In the genomic region with DNA sequence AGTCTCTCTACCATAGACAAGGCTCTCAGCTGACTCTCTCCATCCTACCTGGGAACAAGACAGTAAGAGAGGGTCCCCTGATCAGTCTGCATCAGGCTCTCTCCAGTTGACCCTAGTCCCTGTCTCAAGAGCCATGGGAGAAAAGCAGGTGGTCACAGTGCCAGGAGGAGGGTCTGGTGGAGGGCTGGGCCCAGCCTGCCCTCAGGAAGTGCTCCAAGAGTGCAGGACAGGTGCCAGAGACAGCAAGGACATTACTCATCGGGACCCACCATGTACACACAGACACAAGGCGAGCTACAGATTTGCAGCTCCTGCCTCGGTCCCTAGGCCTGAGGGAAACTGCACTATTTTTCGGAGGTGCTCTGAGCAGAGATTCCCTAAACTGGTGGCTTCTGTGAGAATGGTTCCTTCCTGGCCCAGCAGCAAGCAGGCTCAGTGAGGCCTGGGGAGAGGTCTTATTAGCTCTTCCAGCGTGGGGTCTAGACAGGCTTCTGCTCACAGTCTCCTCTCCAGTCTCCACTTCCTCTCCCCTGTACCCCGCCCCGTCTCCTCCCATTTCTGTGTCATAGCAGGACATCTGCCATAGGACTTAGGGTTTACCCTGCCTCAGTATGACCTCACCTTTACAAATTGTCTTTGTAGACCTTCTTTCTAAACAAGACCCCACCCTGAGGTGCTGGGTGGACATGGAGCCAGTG, we compare ENCODE assay signal across 9 mouse cellular contexts. TPM values are rescaled to one million over a fixed set of nuclear protein-coding genes. Genes with fewer than 3 reads are reported as not detected.
DNase-seq lines count a peak whose midpoint lies in the region; ATAC-seq and TF ChIP-seq lines count a peak whose summit lies in the region.
"Had no signal": no experiment of that assay in that cellular context is flagged by ENCODE, and none has a peak within 500 bp of the region (broad histone marks: within the 10 kb centered on the region; RNA-seq: fewer than 3 reads in every experiment).

No protein-coding gene starts in this region.

- H3K4me1 ChIP-seq in kidney, postnatal 0 days (replicated peaks; ENCODE audit: insufficient read depth, low read length) = peaks cover 16% of the 10 kb centered on the region
- peaks cover 35% of the 10 kb centered on the region for H3K4me1 ChIP-seq in embryonic facial prominence, embryonic 15.5 days
- peaks cover 58% of the 10 kb centered on the region for H3K4me1 ChIP-seq in limb, embryonic 10.5 days
- H3K4me1 ChIP-seq in midbrain, embryonic 16.5 days (ENCODE audit: control insufficient read depth, insufficient read depth, low read length) = peaks cover 27% of the 10 kb centered on the region

- 66% methylated on average over 7 of the region's 7 CpGs for WGBS in kidney, postnatal 0 days
- WGBS in embryonic facial prominence, embryonic 15.5 days = 69% methylated on average over 7 of the region's 7 CpGs
- 65% methylated on average over 7 of the region's 7 CpGs for WGBS in limb, embryonic 10.5 days
- WGBS in midbrain, embryonic 16.5 days = 71% methylated on average over 7 of the region's 7 CpGs

- H3K27me3 ChIP-seq in kidney, postnatal 0 days (ENCODE audit: insufficient read depth, low read length) = no peaks in the 10 kb centered on the region
- H3K27me3 ChIP-seq in embryonic facial prominence, embryonic 15.5 days = peaks cover 8% of the 10 kb centered on the region
- H3K27me3 ChIP-seq in limb, embryonic 10.5 days (ENCODE audit: low read depth, poor library complexity, severe bottlenecking) = peaks cover 33% of the 10 kb centered on the region
- H3K27me3 ChIP-seq in midbrain, embryonic 16.5 days (ENCODE audit: control insufficient read depth, insufficient read depth, low read depth, low read length) = no peaks in the 10 kb centered on the region
- H3K27me3 ChIP-seq: hindbrain, embryonic 15.5 days had no signal

- peak overlapping the region; percentile 58 for H3K27ac ChIP-seq in kidney, postnatal 0 days
- peak overlapping the region; percentile 28; the same call in 1 of the 2 replicates for H3K27ac ChIP-seq in embryonic facial prominence, embryonic 15.5 days (replicated peaks)
- peak overlapping the region; percentile 54; the same call in 1 of the 2 replicates for H3K27ac ChIP-seq in limb, embryonic 10.5 days
- H3K27ac ChIP-seq in midbrain, embryonic 16.5 days (ENCODE audit: low read length) = no peak overlapping the region
- H3K27ac ChIP-seq: hindbrain, embryonic 15.5 days had no signal

- H3K4me2 ChIP-seq in kidney, postnatal 0 days (ENCODE audit: low read length) = no peak overlapping the region
- H3K4me2 ChIP-seq in embryonic facial prominence, embryonic 15.5 days (replicated peaks) = no peak overlapping the region
- no peak overlapping the region for H3K4me2 ChIP-seq in midbrain, embryonic 16.5 days (ENCODE audit: low read length)
- H3K4me2 ChIP-seq: hindbrain, embryonic 15.5 days had no signal

- ATAC-seq in kidney, postnatal 0 days (replicated peaks; ENCODE audit: low FRiP score, low read depth) = no peak
- ATAC-seq in embryonic facial prominence, embryonic 15.5 days (ENCODE audit: insufficient number of reproducible peaks, low FRiP score, low TSS enrichment, low read depth) = no peak
- ATAC-seq in midbrain, embryonic 16.5 days = no peak

- H3K9ac ChIP-seq in kidney, postnatal 0 days (ENCODE audit: low read depth, low read length) = no peak overlapping the region
- H3K9ac ChIP-seq in embryonic facial prominence, embryonic 15.5 days = no peak overlapping the region
- peak overlapping the region; percentile 28; the same call in 1 of the 2 replicates for H3K9ac ChIP-seq in midbrain, embryonic 16.5 days (ENCODE audit: low read depth, low read length)
- H3K9ac ChIP-seq: hindbrain, embryonic 15.5 days had no signal

- H3K9me3 ChIP-seq in kidney, postnatal 0 days (replicated peaks; ENCODE audit: low read length) = no peaks in the 10 kb centered on the region
- H3K9me3 ChIP-seq in embryonic facial prominence, embryonic 15.5 days (replicated peaks) = no peaks in the 10 kb centered on the region
- H3K9me3 ChIP-seq in limb, embryonic 10.5 days (replicated peaks) = no peaks in the 10 kb centered on the region
- H3K9me3 ChIP-seq in midbrain, embryonic 16.5 days (replicated peaks; ENCODE audit: control insufficient read depth, low read length, poor library complexity, severe bottlenecking) = no peaks in the 10 kb centered on the region
- H3K9me3 ChIP-seq: hindbrain, embryonic 15.5 days had no signal

- DNase-seq in kidney, postnatal 0 days (ENCODE audit: low spot score) = no peak
- no peak for DNase-seq in kidney, adult 18-20 months
- no peak for DNase-seq in limb, embryonic 10.5 days (ENCODE audit: low spot score)
- DNase-seq in ovary, postnatal 10 days (ENCODE audit: low spot score) = no peak
- no peak for DNase-seq in gastrocnemius, adult 8-10 months (ENCODE audit: low spot score in 2 of 2)
- DNase-seq in embryo, embryonic 10 days (ENCODE audit: low spot score) = no peak

- no peak overlapping the region for H3K4me3 ChIP-seq in kidney, postnatal 0 days (replicated peaks; ENCODE audit: low read depth, low read length)
- H3K4me3 ChIP-seq in embryonic facial prominence, embryonic 15.5 days (replicated peaks) = no peak overlapping the region
- H3K4me3 ChIP-seq in limb, embryonic 10.5 days = no peak overlapping the region
- no peak overlapping the region for H3K4me3 ChIP-seq in midbrain, embryonic 16.5 days (ENCODE audit: low read depth, low read length)
- H3K4me3 ChIP-seq: hindbrain, embryonic 15.5 days had no signal

- no peak for TF ChIP-seq CTCF in kidney, postnatal 0 days (IDR thresholded peaks at IDR 0.05; ENCODE audit: low read depth)

- no peaks in the 10 kb centered on the region for H3K36me3 ChIP-seq in kidney, postnatal 0 days (ENCODE audit: insufficient read depth, low read length)
- no peaks in the 10 kb centered on the region for H3K36me3 ChIP-seq in embryonic facial prominence, embryonic 15.5 days
- no peaks in the 10 kb centered on the region for H3K36me3 ChIP-seq in limb, embryonic 10.5 days
- H3K36me3 ChIP-seq in midbrain, embryonic 16.5 days (ENCODE audit: control insufficient read depth, insufficient read depth, low read length) = no peaks in the 10 kb centered on the region
- H3K36me3 ChIP-seq: hindbrain, embryonic 15.5 days had no signal

RNA-seq across cellular contexts. Expression of a gene that starts 4.7 kb away (rescaled TPM):
- polyA plus RNA-seq in kidney, postnatal 0 days (2015; fragmentation: Nextera tagmentation; extraction: Ambion mirVana) = 1.4 TPM in 2 replicates
- 7.5 and 7.8 TPM in 2 replicates for polyA plus RNA-seq in embryonic facial prominence, embryonic 15.5 days (2015; fragmentation: Nextera tagmentation; extraction: Ambion mirVana)
- polyA plus RNA-seq in limb, embryonic 10.5 days (2016; fragmentation: Nextera tagmentation; extraction: Ambion mirVana) = 0.78 and 1.7 TPM in 2 replicates
- 42.3 and 46.5 TPM in 2 replicates for polyA plus RNA-seq in midbrain, embryonic 16.5 days (2015; fragmentation: Nextera tagmentation; extraction: Ambion mirVana)
- total RNA-seq in gastrocnemius, adult 8-10 months (2022) = 1 to 10 TPM; 2.3 to 5.0 (median 3.1) TPM

RNA-seq across cellular contexts. Expression of a gene that starts 44.3 kb away (rescaled TPM):
- polyA plus RNA-seq in kidney, postnatal 0 days (2015; fragmentation: Nextera tagmentation; extraction: Ambion mirVana) = 14.3 and 15.5 TPM in 2 replicates
- 27.7 and 30.7 TPM in 2 replicates for polyA plus RNA-seq in embryonic facial prominence, embryonic 15.5 days (2015; fragmentation: Nextera tagmentation; extraction: Ambion mirVana)
- 46.7 and 55.2 TPM in 2 replicates for polyA plus RNA-seq in limb, embryonic 10.5 days (2016; fragmentation: Nextera tagmentation; extraction: Ambion mirVana)
- 29.5 and 30.4 TPM in 2 replicates for polyA plus RNA-seq in midbrain, embryonic 16.5 days (2015; fragmentation: Nextera tagmentation; extraction: Ambion mirVana)
- 1 to 10 TPM; 5.0 to 9.2 (median 7.5) TPM for total RNA-seq in gastrocnemius, adult 8-10 months (2022)

RNA-seq across cellular contexts. Expression of a gene that starts 56.2 kb away (rescaled TPM):
- polyA plus RNA-seq in kidney, postnatal 0 days (2015; fragmentation: Nextera tagmentation; extraction: Ambion mirVana) = 10.8 and 12.1 TPM in 2 replicates
- 16.5 and 20.8 TPM in 2 replicates for polyA plus RNA-seq in embryonic facial prominence, embryonic 15.5 days (2015; fragmentation: Nextera tagmentation; extraction: Ambion mirVana)
- 21.4 and 23.0 TPM in 2 replicates for polyA plus RNA-seq in limb, embryonic 10.5 days (2016; fragmentation: Nextera tagmentation; extraction: Ambion mirVana)
- polyA plus RNA-seq in midbrain, embryonic 16.5 days (2015; fragmentation: Nextera tagmentation; extraction: Ambion mirVana) = 20.7 and 21.3 TPM in 2 replicates
- 1 to 10 TPM; 4.9 to 5.8 (median 5.4) TPM for total RNA-seq in gastrocnemius, adult 8-10 months (2022)

RNA-seq across cellular contexts. Expression of a gene that starts 56.4 kb away (rescaled TPM):
- 107 and 130 TPM in 2 replicates for polyA plus RNA-seq in kidney, postnatal 0 days (2015; fragmentation: Nextera tagmentation; extraction: Ambion mirVana)
- polyA plus RNA-seq in embryonic facial prominence, embryonic 15.5 days (2015; fragmentation: Nextera tagmentation; extraction: Ambion mirVana) = 80.6 and 81.4 TPM in 2 replicates
- polyA plus RNA-seq in limb, embryonic 10.5 days (2016; fragmentation: Nextera tagmentation; extraction: Ambion mirVana) = 78.5 and 83.8 TPM in 2 replicates
- polyA plus RNA-seq in midbrain, embryonic 16.5 days (2015; fragmentation: Nextera tagmentation; extraction: Ambion mirVana) = 41.4 and 46.8 TPM in 2 replicates
- 10 to 100 TPM; 34.0 to 46.3 (median 41.0) TPM for total RNA-seq in gastrocnemius, adult 8-10 months (2022)
